Mouse (Mus musculus) retina, adult 2 months (tissue): Measurements from ENCODE around the gene Parl.

ENCODE experiments used
- DNase-seq: peaks from one replicate; pipeline ENCODE4 v3.0.0-alpha.2; 2012; ENCODE audit warnings: low read depth, low spot score

The Parl gene

DNA sequence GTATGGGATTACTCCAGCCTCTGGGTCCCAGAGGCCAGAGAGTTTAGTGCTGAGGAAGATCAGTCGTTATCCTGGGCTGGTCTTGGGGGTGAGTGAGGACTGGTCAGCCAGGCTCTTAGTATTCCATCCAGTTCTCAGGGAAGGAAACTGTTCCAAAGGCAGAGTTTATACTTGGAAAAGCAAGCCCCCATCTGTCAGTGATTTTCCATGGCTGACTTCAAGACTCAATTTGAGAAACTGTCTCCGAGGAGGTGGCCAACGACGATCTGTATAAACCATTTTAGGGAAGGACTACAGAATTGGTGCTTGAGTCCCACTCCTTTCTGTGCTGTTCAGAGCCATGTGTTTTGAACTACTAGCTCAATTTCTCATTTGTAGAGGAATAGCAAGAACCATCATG lies 63.5 kb downstream of the Parl start:
- no peak for DNase-seq

DNA sequence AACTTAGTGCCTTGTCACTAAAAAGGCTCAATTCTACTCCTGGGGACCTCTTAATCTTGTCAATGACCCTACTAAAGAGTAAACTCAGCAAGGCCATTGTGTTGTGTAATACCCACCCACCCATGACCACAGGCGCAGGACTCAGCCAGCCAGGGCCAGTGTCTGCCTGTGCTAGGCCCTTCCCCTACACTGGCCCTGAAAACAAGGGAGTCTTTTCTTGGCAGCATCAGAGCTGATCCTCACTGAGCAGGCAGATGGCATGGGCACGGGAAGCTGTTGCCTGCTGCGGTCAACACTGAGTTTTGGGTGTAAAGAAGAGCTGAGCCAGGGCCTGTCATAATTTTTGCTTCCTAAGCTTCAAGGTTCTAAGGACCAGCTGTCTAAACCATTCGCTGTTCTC lies 64.8 kb downstream of the Parl start:
- no peak for DNase-seq

DNA sequence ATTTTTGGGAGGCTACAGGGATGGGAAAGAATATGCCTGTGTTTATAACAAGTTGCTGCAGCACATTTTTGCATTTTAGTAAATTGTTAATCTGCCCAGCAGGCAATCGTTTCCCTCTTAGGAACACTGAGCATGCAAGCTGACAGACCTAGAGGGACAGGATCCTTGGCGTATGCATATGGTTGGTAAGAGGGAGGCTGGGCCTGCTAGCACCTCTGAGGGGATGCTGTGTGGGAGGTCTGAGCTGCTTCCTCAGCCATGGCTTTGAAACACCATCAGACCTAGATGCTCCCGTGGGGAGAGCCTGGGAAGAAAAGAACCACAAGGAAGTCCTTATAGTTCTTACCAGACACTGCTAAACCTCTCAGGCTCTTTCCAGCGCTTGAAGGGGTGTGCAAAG lies 67.8 kb downstream of the Parl start:
- DNase-seq: no peak
